Mouse (Mus musculus) mouse embryonic stem cell (cell line): ENCODE data around the gene Pafah2.

Experiments
- in situ Hi-C, 2 experiments: fragments of 300-500 bp; cut with MboI; formaldehyde crosslinking; loops; 1 replicate in 1 of 2; 3 replicates in 1 of 2; pipeline ENCODE4 v1.14.3; 2019 to 2020; ENCODE audit warnings: low sequenced_read_pairs in 2 of 2, low pct_unique_long_range_greater_than_20kb in 1 of 2, mixed read lengths in 1 of 2; ENCODE audit not compliant: unreplicated experiment in 1 of 2

Pafah2 gene

GRCm38 (mm10) chr4:134447966-134448365 lies 51.8 kb downstream of the Pafah2 start:
- in situ Hi-C loops, result no loop called here

- in situ Hi-C loops, result no loop called here
Observed at GRCm38 (mm10) chr4:134449595-134450391, 53.7 kb downstream of the Pafah2 start.

DNA sequence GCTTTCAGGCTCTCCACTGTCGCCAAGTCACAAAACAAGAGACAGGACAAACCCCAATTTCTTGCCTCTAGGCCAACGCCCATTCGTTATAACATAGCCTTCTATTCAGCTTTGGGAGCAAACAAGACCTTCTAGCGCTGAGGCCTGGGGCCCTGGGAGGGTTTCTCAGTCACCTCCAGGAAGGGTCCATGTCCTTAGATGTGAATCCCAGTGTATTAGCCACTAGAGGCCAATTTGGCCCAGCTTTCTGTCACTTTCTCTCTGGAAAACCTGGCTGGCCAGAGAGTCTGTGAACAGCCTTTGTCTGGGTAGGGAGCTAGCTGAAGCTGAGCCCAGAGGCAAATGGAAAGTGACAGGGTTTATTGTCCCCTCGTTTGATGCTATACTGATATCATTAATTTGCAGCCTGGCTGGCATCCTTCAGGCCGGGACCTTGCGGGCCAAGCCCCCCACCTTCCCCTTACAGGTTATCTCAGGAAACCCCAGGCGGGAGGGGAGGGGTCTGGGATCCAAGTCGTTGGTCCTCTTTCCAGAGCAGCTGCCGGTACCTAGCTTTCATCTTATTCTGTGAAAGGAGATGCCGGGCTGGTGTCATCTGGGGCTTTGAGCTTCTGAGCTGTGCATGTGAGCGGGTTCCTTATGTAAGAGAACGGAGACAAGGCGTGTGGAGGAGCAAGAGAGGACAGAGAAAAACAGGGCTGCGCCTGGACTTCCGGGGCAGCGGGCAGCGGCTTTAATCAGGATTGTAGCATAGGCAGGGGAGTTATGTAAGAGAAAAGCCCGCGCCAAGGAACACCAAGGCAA lies 54.5 kb downstream of the Pafah2 start:
- in situ Hi-C loops, result no loop called here

- in situ Hi-C loops, result no loop called here
Observed at GRCm38 (mm10) chr4:134451484-134451883, 55.4 kb downstream of the Pafah2 start.

- in situ Hi-C loops, result no loop called here
Observed at GRCm38 (mm10) chr4:134453619-134454400, 57.7 kb downstream of the Pafah2 start.

DNA sequence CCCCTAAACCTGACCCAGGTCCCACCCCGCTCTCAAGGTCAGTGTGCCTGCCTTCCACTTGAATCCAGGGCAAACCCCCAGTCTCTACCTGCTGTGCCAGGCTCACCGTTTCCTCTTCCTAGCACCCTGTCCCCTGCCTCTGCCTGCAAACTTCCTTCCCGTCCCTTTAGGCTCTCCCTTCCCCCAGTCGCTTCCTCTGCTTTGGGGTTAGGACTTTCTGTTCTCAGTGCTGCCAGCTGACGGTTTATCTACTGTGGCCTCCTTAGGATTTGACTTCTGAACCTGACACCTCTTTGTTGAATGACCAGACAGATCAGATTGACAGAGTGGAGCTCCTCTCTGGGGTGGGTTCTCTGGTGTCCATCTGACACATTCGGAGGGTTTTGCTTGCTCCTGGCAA lies 59.2 kb downstream of the Pafah2 start:
- in situ Hi-C loops, result loop anchor here in 1 of 2 experiments (5.0 kb wide), 1 partner anchor 38 kb away; no protein-coding TSS in a partner anchor

- in situ Hi-C loops, result loop anchor here in 1 of 2 experiments (5.0 kb wide), 1 partner anchor 40 kb away; no protein-coding TSS in a partner anchor
Observed at GRCm38 (mm10) chr4:134457130-134457825, 61.2 kb downstream of the Pafah2 start.

DNA sequence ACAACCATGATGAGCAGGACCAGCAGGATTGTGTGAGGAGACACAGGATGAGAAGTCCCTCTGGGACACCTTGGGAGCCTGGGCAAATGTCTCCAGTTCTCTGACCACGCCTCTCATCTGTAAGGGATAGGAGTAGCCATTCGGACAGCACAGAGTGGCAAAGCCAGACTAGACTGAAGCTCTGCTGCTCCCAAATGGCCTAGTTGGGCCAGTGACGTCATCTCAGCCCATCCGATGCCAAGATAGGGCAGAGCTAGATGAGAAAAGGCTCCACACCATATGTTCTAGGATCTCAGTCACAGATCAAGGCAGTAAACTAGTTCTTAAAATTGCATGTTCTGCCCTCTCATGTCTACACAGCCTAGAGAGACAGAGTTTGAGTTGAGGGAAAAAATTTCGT lies 62.7 kb downstream of the Pafah2 start:
- in situ Hi-C loops, result loop anchor here in 1 of 2 experiments (5.0 kb wide), 1 partner anchor 42 kb away; no protein-coding TSS in a partner anchor

DNA sequence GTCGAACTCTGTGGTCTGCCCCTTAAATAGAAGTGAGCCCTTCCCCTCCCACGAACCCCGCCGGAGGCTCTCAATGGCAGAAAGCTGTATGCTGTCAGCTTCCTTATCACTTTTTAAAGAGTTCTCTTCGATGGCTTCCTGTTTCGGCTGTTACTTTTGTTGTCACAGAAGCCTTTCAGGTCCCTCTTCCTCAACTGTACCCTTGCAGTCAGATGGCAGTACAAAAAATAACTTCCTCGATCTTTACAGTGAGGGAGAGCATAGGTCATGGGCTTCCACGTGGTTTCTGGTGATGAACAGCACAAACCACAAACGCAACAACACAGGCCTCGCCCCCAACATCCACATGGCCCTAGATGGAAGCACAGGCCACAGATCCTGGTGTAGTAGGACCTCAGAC lies 64.2 kb downstream of the Pafah2 start:
- in situ Hi-C loops, result no loop called here

- in situ Hi-C loops, result no loop called here
Observed at GRCm38 (mm10) chr4:134461252-134461651, 65.1 kb downstream of the Pafah2 start.

DNA sequence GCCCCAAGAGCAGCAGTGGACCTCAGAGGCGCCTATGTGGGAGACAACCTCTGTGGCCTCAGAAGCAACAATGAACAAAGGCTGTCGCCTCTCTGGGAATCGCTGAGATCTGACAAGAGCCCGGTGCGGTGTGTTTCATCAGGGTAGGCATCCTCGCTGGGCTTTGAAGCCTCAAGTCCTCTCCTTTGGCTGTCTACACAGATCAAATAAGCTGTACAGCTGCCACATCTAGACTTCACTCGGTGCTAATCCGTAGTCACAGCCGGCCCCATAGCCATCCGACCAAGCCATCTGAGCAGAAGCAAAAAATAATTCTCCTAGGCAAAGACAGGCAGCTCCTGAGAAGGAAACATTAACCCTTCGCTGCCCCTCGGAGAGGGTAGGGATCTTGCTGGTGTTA lies 69.7 kb downstream of the Pafah2 start:
- in situ Hi-C loops, result no loop called here

DNA sequence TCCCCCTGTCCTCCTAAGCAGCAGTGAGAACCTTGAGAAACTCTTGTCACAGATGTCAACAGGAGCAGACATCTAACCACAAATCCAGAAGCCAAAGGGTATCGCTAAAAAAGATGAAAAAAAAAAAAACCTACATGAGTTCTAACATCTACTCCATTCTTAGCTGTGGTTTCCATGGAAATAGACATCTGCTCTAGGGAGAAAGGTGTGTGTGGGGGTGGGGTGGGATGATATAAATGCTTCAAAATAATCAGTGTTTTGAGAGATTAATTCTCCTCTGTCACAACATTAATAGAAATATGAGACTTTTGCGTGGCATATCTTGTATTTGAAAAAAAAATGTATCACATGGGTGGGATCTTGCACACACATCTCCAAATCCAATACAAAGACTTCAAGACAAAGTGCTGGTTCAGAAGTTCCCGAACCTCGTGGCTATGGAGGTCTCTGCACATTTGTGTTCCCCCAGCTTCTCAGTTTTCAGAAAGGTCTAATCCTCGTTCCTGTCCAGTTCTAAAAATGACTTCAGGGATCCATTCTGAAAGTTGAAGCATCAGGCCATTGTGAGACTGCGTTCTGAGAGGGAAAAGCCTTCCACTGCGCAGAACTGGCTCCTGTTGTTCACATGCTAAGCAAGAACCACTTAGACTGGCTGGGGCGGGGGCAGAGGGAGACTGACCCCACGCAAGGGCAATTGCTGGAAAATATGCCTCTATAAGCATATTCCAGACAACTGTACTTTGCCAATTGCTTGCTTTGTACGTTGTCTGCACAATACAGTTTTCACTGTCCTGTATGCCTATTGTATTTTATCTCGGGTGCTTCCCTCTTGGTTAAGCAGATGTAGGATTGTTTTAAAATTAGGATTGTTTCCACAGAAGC lies 70.5 kb downstream of the Pafah2 start:
- in situ Hi-C loops, result no loop called here

GRCm38 (mm10) chr4:134467435-134468214 lies 71.5 kb downstream of the Pafah2 start:
- in situ Hi-C loops, result no loop called here

DNA sequence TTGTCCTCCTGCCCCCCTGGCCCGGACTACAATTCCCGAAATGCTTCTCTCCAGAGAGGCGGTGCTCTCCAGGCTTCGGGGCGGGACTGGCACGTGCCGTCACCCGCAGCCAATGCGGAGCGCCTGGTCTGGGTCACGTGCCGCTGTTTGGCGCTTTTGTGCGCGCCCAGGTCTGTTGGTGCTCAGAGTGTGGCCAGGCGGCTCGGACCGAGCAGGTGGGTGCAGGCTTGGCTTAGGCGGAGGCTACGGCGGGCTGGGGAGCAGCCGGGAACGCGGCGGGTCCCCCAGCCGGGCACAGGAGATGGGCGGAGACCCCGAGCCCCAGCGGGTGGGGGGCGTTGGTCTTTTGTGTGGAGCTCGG lies 72.1 kb downstream of the Pafah2 start, which contains the start of gene Stmn1:
Gene Stmn1 (plus strand): TSS at position 106 of the 361 bp plus-strand sequence.
- in situ Hi-C loops, result no loop called here

GRCm38 (mm10) chr4:134468578-134469266 lies 72.6 kb downstream of the Pafah2 start:
- in situ Hi-C loops, result no loop called here

- in situ Hi-C loops, result no loop called here
Observed at GRCm38 (mm10) chr4:134469341-134469796, 73.2 kb downstream of the Pafah2 start.
